Mouse (Mus musculus) liver, embryonic 11.5 days (tissue): ENCODE measurements around the gene Olfr311. TPM values are rescaled to one million over a fixed set of nuclear protein-coding genes. Genes with fewer than 3 reads are reported as not detected.

Experiments used
- ATAC-seq: fragments of 200-750 bp; cut with Nextera tagmentation; replicated peaks from 2 replicates; pipeline ENCODE4 v1.8.0; 2017; ENCODE audit warnings: moderate number of reproducible peaks, mild to moderate bottlenecking, moderate TSS enrichment, moderate library complexity; ENCODE audit not compliant: low FRiP score
- DNase-seq: peaks from one replicate; pipeline ENCODE4 v3.0.0-alpha.2; 2017; ENCODE audit warnings: low spot score
- H3K27ac ChIP-seq: fragments of 300-500 bp; sonication (generic); 2 replicates; pipeline ENCODE4 v1.5.1; 2014; ENCODE audit warnings: mild to moderate bottlenecking, low read depth, low read length, control low read depth
- H3K27me3 ChIP-seq: fragments of 300-500 bp; sonication (generic); replicated peaks from 2 replicates; pipeline ENCODE4 v1.6.1; 2014; ENCODE audit warnings: low read length, mixed read lengths; ENCODE audit not compliant: control insufficient read depth, insufficient read depth
- H3K36me3 ChIP-seq: fragments of 300-500 bp; sonication (generic); 2 replicates; pipeline ENCODE4 v1.6.1; 2014; ENCODE audit warnings: mild to moderate bottlenecking, low read length, moderate library complexity, mixed read lengths; ENCODE audit not compliant: control insufficient read depth, insufficient read depth
- H3K4me1 ChIP-seq: fragments of 300-500 bp; sonication (generic); replicated peaks from 2 replicates; pipeline ENCODE4 v1.6.1; 2014; ENCODE audit warnings: low read length, mixed read lengths; ENCODE audit not compliant: control insufficient read depth, insufficient read depth
- H3K4me2 ChIP-seq: fragments of 300-500 bp; sonication (generic); 2 replicates; pipeline ENCODE4 v1.6.1; 2014; ENCODE audit warnings: mild to moderate bottlenecking, control low read depth, moderate library complexity
- H3K4me3 ChIP-seq: fragments of 300-500 bp; sonication (generic); 2 replicates; pipeline ENCODE4 v1.5.1; 2014; ENCODE audit warnings: low read depth, low read length, control low read depth
- H3K9ac ChIP-seq: fragments of 300-500 bp; sonication (generic); 2 replicates; pipeline ENCODE4 v1.6.1; 2014; ENCODE audit warnings: low read depth, low read length, control low read depth
- H3K9me3 ChIP-seq: fragments of 300-500 bp; sonication (generic); 2 replicates; pipeline ENCODE4 v1.6.1; 2016; ENCODE audit warnings: low read length, inconsistent platforms, mixed read lengths; ENCODE audit not compliant: control insufficient read depth
- WGBS: fragments of 180-500 bp; shearing (Covaris S2); extraction: QIAGEN DNeasy Blood & Tissue Kit; methylation state at CpG from one replicate; pipeline ENCODE4 v1.1.7; 2014; 5-methylcytosine and 5-hydroxymethylcytosine counted together
- polyA plus RNA-seq: library from polyadenylated mRNA; unstranded; fragments of >200 nt; fragmentation: Nextera tagmentation; extraction: Ambion mirVana; gene quantifications from 2 replicates; pipeline ENCODE4 v1.2.1, GENCODE M21; 2014

Gene Olfr311
- polyA plus RNA-seq, 1 experiment from 2014 or later, result not detected

- Histone ChIP-seq H3K9me3 (no peaks in the 10 kb centered on the region), H3K36me3 (peaks cover 6% of the 10 kb centered on the region; the same call in 1 of the 2 replicates), H3K9ac (no peak overlapping the region), H3K4me3 (no peak overlapping the region), H3K27ac (no peak overlapping the region), H3K27me3 (no peaks in the 10 kb centered on the region), H3K4me1 (peaks cover 5% of the 10 kb centered on the region), H3K4me2 (no peak overlapping the region)
- DNase-seq (no peak), ATAC-seq (no peak)
- WGBS, result 79% methylated on average over 2 of the region's 2 CpGs
Measured at GRCm38 (mm10) chr11:58849731-58850130, 10.7 kb downstream of the Olfr311 start.

GRCm38 (mm10) chr11:58860744-58861143 lies 21.7 kb downstream of the Olfr311 start:
- Histone ChIP-seq H3K36me3 (peaks cover 40% of the 10 kb centered on the region), H3K27me3 (no peaks in the 10 kb centered on the region), H3K4me3 (no peak overlapping the region), H3K9ac (no peak overlapping the region), H3K4me2 (no peak overlapping the region), H3K27ac (no peak overlapping the region), H3K9me3 (peaks cover 16% of the 10 kb centered on the region; the same call in 1 of the 2 replicates), H3K4me1 (no peaks in the 10 kb centered on the region)
- DNase-seq, result no peak
- WGBS, result 89% methylated on average over 8 of the region's 8 CpGs
- ATAC-seq, result no peak

GRCm38 (mm10) chr11:58867039-58867953 lies 28.2 kb downstream of the Olfr311 start, which contains the start of gene 2810021J22Rik:
2810021J22Rik (plus strand) TSS chr11:58867216.
- no peaks in the 10 kb centered on the region for H3K4me1 ChIP-seq
- no peaks in the 10 kb centered on the region for H3K27me3 ChIP-seq
- peaks cover 2% of the 10 kb centered on the region; the same call in 1 of the 2 replicates for H3K36me3 ChIP-seq
- H3K9me3 ChIP-seq, result no peaks in the 10 kb centered on the region
- H3K4me3 ChIP-seq, result peak within 1 kb of the TSS; percentile 74
- WGBS, result 4% methylated on average over 37 of the region's 37 CpGs
- peak; percentile 85 for DNase-seq
- peak within 1 kb of the TSS; percentile 77 for H3K9ac ChIP-seq
- ATAC-seq, result peak; percentile 92
- peak within 1 kb of the TSS; percentile 62 for H3K4me2 ChIP-seq
- peak within 1 kb of the TSS; percentile 66; the same call in 1 of the 2 replicates for H3K27ac ChIP-seq

GRCm38 (mm10) chr11:58867954-58868330 lies 28.9 kb downstream of the Olfr311 start:
- no peak for DNase-seq
- H3K27me3 ChIP-seq, result no peaks in the 10 kb centered on the region
- 0 out of 2 replicates have a peak, but pooled peaks have one; percentile 11 for ATAC-seq
- H3K4me1 ChIP-seq, result no peaks in the 10 kb centered on the region
- 81% methylated on average over 6 of the region's 6 CpGs for WGBS
- H3K27ac ChIP-seq, result peak overlapping the region; percentile 66; the same call in 1 of the 2 replicates
- H3K36me3 ChIP-seq, result peaks cover 2% of the 10 kb centered on the region; the same call in 1 of the 2 replicates
- peak overlapping the region; percentile 74 for H3K4me3 ChIP-seq
- no peaks in the 10 kb centered on the region for H3K9me3 ChIP-seq
- H3K4me2 ChIP-seq, result peak overlapping the region; percentile 62
- H3K9ac ChIP-seq, result peak overlapping the region; percentile 77

GRCm38 (mm10) chr11:58870961-58871360 lies 31.9 kb downstream of the Olfr311 start:
- Histone ChIP-seq H3K27me3 (no peaks in the 10 kb centered on the region), H3K27ac (no peak overlapping the region), H3K36me3 (peaks cover 8% of the 10 kb centered on the region; the same call in 1 of the 2 replicates), H3K4me3 (no peak overlapping the region), H3K4me1 (no peaks in the 10 kb centered on the region), H3K4me2 (no peak overlapping the region), H3K9ac (no peak overlapping the region), H3K9me3 (no peaks in the 10 kb centered on the region)
- no peak for ATAC-seq
- 85% methylated on average over 4 of the region's 4 CpGs for WGBS
- DNase-seq, result no peak

GRCm38 (mm10) chr11:58883756-58884155 lies 44.7 kb downstream of the Olfr311 start:
- no peaks in the 10 kb centered on the region for H3K4me1 ChIP-seq
- peaks cover 17% of the 10 kb centered on the region; the same call in 1 of the 2 replicates for H3K36me3 ChIP-seq
- no peak overlapping the region for H3K4me2 ChIP-seq
- ATAC-seq (no peak), DNase-seq (no peak)
- H3K27ac ChIP-seq, result no peak overlapping the region
- H3K4me3 ChIP-seq, result no peak overlapping the region
- WGBS, result 86% methylated on average over 8 of the region's 8 CpGs
- no peaks in the 10 kb centered on the region for H3K9me3 ChIP-seq
- no peaks in the 10 kb centered on the region for H3K27me3 ChIP-seq
- no peak overlapping the region for H3K9ac ChIP-seq

GRCm38 (mm10) chr11:58890511-58890910 lies 51.5 kb downstream of the Olfr311 start:
- DNase-seq (no peak), ATAC-seq (no peak)
- Histone ChIP-seq H3K27me3 (no peaks in the 10 kb centered on the region), H3K4me3 (no peak overlapping the region), H3K4me2 (no peak overlapping the region), H3K9me3 (no peaks in the 10 kb centered on the region), H3K9ac (no peak overlapping the region), H3K27ac (no peak overlapping the region), H3K4me1 (no peaks in the 10 kb centered on the region), H3K36me3 (peaks cover 50% of the 10 kb centered on the region)
- WGBS, result 93% methylated on average over 10 of the region's 10 CpGs
